Mouse (Mus musculus) hindbrain, embryonic 14.5 days (tissue): ENCODE results near the gene Myo1d. TPM values are rescaled to one million over a fixed set of nuclear protein-coding genes. Genes with fewer than 3 reads are reported as not detected.

ENCODE experiments used
- ATAC-seq: fragments of 200-750 bp; cut with Nextera tagmentation; 2 replicates; pipeline ENCODE4 v1.8.0; 2017; ENCODE audit warnings: moderate number of reproducible peaks, mild to moderate bottlenecking, moderate TSS enrichment, moderate library complexity; ENCODE audit not compliant: low FRiP score
- DNase-seq: peaks from one replicate; pipeline ENCODE4 v3.0.0-alpha.2; 2015; ENCODE audit warnings: low spot score
- H3K27ac ChIP-seq: fragments of 300-500 bp; sonication (generic); 2 replicates; pipeline ENCODE4 v1.5.1; 2014; ENCODE audit warnings: mild to moderate bottlenecking, moderate library complexity
- H3K27me3 ChIP-seq: fragments of 300-500 bp; sonication (generic); 2 replicates; pipeline ENCODE4 v1.6.1; 2014; ENCODE audit warnings: mild to moderate bottlenecking, low read length, mixed read lengths; ENCODE audit not compliant: control insufficient read depth, insufficient read depth
- H3K36me3 ChIP-seq: fragments of 300-500 bp; sonication (generic); replicated peaks from 2 replicates; pipeline ENCODE4 v1.6.1; 2014; ENCODE audit not compliant: control insufficient read depth, insufficient read depth
- H3K4me1 ChIP-seq: fragments of 300-500 bp; sonication (generic); replicated peaks from 2 replicates; pipeline ENCODE4 v1.6.1; 2014; ENCODE audit warnings: antibody characterized with exemption, low read length, mixed read lengths; ENCODE audit not compliant: control insufficient read depth, insufficient read depth
- H3K4me2 ChIP-seq: fragments of 300-500 bp; sonication (generic); replicated peaks from 2 replicates; pipeline ENCODE4 v1.6.1; 2014; ENCODE audit warnings: mild to moderate bottlenecking, moderate library complexity
- H3K4me3 ChIP-seq: fragments of 300-500 bp; sonication (generic); replicated peaks from 2 replicates; pipeline ENCODE4 v1.5.1; 2014; ENCODE audit warnings: mild to moderate bottlenecking, low read length
- H3K9ac ChIP-seq: fragments of 300-500 bp; sonication (generic); 2 replicates; pipeline ENCODE4 v1.6.1; 2014
- H3K9me3 ChIP-seq: fragments of 300-500 bp; sonication (generic); 2 replicates; pipeline ENCODE4 v1.6.1; 2016; ENCODE audit warnings: low read length; ENCODE audit not compliant: control insufficient read depth
- WGBS: fragments of 180-500 bp; shearing (Covaris S2); extraction: QIAGEN DNeasy Blood & Tissue Kit; methylation state at CpG from one replicate; pipeline ENCODE4 v1.1.7; 2014; 5-methylcytosine and 5-hydroxymethylcytosine counted together
- polyA plus RNA-seq: library from polyadenylated mRNA; unstranded; fragments of >200 nt; fragmentation: Nextera tagmentation; extraction: Ambion mirVana; gene quantifications from 2 replicates; pipeline ENCODE4 v1.2.1, GENCODE M21; 2014

Myo1d gene
- polyA plus RNA-seq: 2.9 TPM in 2 replicates

DNA sequence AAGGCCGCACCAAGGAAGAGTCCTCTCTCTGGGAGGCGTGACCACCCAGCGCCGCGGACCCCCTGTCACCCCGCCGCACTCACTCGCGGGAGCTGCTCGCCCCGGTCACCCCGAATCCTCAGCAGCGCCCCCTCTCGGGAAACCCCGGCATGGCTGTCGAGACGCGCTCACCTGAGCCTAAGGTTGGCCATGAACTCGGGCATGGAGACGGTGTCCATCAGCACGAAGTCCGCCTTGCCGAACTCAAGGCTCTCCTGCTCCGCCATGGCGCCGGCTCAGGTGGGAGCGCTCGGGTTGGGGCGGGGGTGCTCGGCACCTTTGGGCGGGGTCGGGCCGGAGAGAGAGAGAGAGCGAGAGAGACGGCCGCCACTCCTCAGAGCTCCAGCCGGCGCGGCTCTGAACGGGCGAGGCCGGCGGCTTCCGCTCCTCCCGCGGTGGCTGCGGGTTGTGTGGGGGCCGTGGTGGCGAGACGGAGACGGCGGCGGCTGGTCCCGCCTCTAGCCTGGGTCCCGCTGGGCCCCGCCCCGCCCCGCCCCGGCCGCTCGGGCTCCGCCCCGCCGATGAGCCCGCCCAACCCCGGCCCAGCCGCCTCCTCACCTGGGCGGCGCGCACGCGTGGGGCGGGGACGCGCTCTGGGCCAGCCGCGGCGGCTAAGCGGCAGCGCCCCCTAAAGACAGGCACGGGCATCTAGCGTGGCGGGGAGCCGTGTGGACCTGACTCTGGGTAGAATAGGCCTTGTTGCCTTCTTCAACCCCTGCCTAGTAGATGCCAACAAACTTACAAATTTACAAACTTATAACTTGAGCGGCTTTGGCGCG is at the start of gene Myo1d:
Gene Myo1d (minus strand): TSS at position 499 of the 818 bp plus-strand sequence.
- peaks cover 14% of the 10 kb centered on the region; the same call in 1 of the 2 replicates for H3K27me3 ChIP-seq

DNA sequence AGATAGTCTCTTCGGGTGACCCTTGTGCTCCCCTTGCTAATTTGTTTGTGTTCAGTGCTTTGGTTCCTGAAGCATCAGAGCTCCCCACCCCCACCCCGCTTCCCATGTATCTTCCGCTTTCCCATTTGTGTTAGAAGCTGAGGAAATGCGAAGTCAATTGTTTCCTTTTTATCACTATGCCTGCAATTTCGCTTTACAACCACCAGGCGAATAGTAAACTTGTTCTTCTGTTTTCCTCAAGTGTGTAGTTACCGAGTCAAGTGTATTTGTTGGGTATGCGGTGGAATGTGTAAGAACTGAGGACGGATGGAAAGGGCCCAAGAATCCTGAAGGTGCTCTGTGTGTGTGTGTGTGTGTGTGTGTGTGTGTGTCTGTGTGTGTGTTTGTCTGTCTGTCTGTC is 42.0 kb upstream of the Myo1d start:
- Histone ChIP-seq H3K9ac (no peak overlapping the region), H3K4me2 (no peak overlapping the region), H3K36me3 (no peaks in the 10 kb centered on the region), H3K9me3 (no peaks in the 10 kb centered on the region), H3K27me3 (no peaks in the 10 kb centered on the region), H3K4me3 (no peak overlapping the region), H3K4me1 (0 out of 2 replicates have a peak, but pooled peaks cover 3% of the 10 kb centered on the region), H3K27ac (no peak overlapping the region)
- 82% methylated on average over 9 of the region's 9 CpGs for WGBS
- DNase-seq (no peak), ATAC-seq (no peak)

More for the DNA sequence above, at the start of gene Myo1d:
- H3K27ac ChIP-seq: no peak within 1 kb of the TSS; the same call in 1 of the 2 replicates
- peak within 1 kb of the TSS; percentile 77 for H3K4me3 ChIP-seq
- under 1% methylated on average over 77 of the region's 87 CpGs for WGBS
- no peaks in the 10 kb centered on the region for H3K36me3 ChIP-seq
- ATAC-seq: peak; percentile 92
- H3K4me1 ChIP-seq: 0 out of 2 replicates have a peak, but pooled peaks cover 4% of the 10 kb centered on the region
- H3K9me3 ChIP-seq: no peaks in the 10 kb centered on the region
- H3K9ac ChIP-seq: peak within 1 kb of the TSS; percentile 70
- DNase-seq: peak; percentile 86
- H3K4me2 ChIP-seq: peak within 1 kb of the TSS; percentile 88

DNA sequence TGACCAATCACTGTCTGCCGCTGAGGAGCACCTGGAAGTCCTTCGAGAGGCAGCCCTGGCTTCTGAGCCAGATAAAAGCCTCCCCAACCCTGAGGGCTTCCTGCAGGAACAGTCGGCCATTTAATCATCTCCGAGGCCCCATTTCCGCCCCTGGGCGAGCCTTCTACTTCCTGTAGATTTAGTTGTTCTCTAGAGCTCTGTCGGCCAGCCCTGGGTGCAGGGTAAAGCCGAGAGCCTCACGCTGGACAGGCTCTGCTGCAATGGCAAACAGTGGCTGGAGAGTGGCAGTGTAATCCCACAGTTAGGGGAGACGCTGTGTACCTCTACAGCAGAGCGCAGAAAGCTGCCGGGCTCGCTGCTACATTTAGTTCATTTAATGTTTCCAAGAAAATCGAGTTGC is 41.5 kb upstream of the Myo1d start:
- Histone ChIP-seq H3K27me3 (no peaks in the 10 kb centered on the region), H3K27ac (no peak overlapping the region), H3K36me3 (no peaks in the 10 kb centered on the region), H3K4me1 (0 out of 2 replicates have a peak, but pooled peaks cover 3% of the 10 kb centered on the region), H3K4me3 (no peak overlapping the region), H3K4me2 (no peak overlapping the region), H3K9me3 (no peaks in the 10 kb centered on the region), H3K9ac (no peak overlapping the region)
- ATAC-seq (no peak), DNase-seq (peak; percentile 30)
- 65% methylated on average over 14 of the region's 14 CpGs for WGBS

DNA sequence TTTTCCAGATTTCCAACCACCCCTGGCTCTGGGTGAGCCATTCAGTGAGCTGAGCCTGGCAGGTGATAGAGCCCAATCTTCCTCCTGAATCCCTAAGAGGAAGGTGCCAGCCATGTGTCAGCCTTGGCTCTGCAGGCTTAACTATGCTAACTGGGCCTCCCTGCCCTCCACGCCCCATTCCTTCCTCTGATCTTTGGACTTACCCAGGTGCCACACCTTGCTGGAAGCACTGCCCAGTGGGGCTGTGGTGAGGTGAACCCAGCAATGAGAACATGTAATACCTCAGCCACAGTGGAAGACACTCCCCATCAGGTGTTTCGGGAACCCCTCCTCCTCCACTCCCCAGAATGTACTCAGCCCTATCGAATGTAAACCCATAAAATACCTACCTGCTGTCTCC is 40.3 kb upstream of the Myo1d start:
- H3K9me3 ChIP-seq: no peaks in the 10 kb centered on the region
- ATAC-seq (no peak), DNase-seq (no peak)
- no peak overlapping the region for H3K4me2 ChIP-seq
- no peak overlapping the region for H3K9ac ChIP-seq
- no peaks in the 10 kb centered on the region for H3K36me3 ChIP-seq
- H3K4me3 ChIP-seq: no peak overlapping the region
- 0 out of 2 replicates have a peak, but pooled peaks cover 3% of the 10 kb centered on the region for H3K4me1 ChIP-seq
- no peak overlapping the region for H3K27ac ChIP-seq
- 88% methylated on average over 3 of the region's 3 CpGs for WGBS
- H3K27me3 ChIP-seq: no peaks in the 10 kb centered on the region

DNA sequence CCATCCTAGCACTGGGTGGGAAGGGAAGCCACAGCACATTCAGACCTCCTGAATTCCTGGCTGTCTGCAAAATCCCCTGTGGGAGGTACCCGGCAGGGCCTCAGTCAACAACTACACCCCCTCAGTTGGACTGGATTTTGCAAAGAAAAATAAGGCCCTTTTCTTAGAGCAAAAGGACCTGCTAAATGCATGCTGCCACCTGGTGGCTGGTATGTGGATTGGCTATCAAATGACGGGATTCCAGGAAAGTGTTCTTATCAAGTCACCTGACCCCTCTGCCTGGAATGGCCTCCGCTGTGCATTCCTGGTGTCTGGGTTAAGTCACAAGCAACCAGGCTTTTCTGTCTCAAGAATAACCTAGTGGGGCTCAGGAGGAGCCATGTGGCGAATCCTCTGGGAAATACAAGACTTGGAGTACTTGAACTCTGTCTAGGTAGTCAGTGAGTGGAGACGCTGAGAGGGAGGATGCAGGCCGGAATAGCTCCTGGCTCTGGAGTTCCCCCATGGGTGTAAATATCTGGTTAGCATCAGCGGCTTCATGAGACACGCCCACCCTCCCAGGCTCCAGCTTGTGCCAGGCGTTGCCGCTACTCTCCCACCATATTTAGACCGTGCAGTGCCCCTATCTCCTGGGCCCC is 38.4 kb upstream of the Myo1d start:
- WGBS: 45% methylated on average over 11 of the region's 11 CpGs
- peak; percentile 84 for DNase-seq
- Histone ChIP-seq H3K36me3 (no peaks in the 10 kb centered on the region), H3K9ac (0 out of 2 replicates have a peak overlapping the region, but pooled peaks have one; percentile 6), H3K27ac (no peak overlapping the region), H3K4me3 (no peak overlapping the region), H3K4me2 (no peak overlapping the region), H3K27me3 (no peaks in the 10 kb centered on the region), H3K4me1 (0 out of 2 replicates have a peak, but pooled peaks cover 3% of the 10 kb centered on the region), H3K9me3 (no peaks in the 10 kb centered on the region)
- ATAC-seq: no peak; the same call in 1 of the 2 replicates

DNA sequence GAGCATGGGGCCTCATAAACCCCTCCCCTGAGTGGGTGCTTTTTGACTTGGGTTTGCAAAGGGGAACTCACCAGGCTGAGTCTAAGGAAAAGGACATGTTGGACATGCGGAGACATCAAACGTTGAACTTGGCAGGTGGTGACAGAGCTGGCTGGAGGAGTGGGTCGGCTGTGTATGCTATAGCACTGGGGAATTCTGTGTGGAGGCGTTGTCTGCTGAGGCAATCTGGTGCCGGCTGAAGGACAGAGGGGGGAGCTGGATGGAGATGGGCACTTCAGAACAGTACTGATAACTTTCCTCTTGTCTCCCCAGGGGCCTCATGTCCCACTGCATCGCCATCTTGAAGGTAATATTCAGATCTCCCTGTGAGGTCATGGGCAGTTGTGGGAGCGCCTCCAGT is 35.5 kb upstream of the Myo1d start:
- 83% methylated on average over 7 of the region's 7 CpGs for WGBS
- Histone ChIP-seq H3K9ac (no peak overlapping the region), H3K4me1 (peaks cover 11% of the 10 kb centered on the region; the same call in 1 of the 2 replicates)

DNA sequence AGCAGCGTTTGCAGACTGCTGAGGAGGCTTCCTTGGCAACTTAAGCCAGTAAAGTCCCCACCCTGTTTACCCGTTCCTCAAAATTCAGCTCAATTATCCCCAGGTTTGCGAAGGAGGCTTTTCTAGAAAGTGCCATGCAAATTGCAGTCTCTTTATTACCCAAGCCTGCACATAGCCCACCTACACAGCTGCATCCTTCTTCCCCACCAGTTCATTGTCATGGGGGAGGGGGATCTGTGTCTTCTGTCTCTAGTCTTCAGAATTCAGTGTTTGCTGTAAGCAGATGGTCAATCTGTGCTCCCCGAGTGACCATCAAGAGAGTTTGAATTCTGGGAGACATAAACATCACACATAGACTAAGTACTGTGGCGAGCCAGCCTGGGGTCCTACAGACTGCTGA is 31.3 kb upstream of the Myo1d start:
- 18% methylated on average over 5 of the region's 5 CpGs for WGBS

More for the DNA sequence above, 35.5 kb upstream of the Myo1d start:
- no peak for ATAC-seq
- Histone ChIP-seq H3K4me2 (no peak overlapping the region), H3K27ac (no peak overlapping the region), H3K4me3 (no peak overlapping the region), H3K9me3 (no peaks in the 10 kb centered on the region), H3K36me3 (no peaks in the 10 kb centered on the region), H3K27me3 (no peaks in the 10 kb centered on the region)
- no peak for DNase-seq

DNA sequence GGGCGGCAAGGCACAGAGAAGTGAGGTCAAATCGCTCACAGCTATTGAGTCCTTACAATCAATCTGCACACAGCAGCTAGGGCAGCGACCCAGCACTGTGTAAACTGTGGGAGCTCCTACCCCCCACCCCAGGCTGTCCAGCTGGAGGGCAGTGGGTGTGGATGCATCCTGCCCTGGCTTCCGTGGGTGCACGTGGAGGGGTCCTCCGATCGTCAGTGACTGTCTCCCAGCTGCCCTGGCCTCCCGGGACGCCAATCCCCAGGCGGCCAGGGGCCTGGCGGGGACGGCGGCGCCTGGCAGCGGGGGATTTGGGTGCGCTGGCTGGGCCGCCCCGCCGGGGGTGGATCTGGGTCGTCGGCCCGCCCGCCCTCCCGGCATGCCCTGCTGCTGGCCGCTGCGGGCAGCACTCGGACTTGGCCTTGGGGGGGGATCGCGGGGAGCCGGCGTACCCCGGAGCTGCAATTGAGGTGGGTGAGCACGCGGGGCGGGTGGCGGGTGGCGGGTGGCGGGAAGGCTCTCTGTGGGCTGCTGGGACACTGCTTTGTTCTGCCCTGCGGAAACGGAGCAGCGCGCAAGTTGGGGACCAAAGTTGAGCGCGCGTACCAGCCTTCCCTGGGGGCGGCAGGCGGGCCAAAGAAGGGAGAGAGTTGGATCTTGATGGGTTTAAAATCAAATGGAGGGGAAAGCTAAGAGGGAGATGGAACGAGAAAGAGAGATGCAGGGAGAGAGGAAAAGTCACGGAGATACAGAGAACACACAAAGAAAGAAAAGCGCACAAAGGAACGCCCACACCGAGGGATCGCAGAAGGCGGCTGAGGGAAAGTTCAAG is 30.4 kb upstream of the Myo1d start, which contains the start of gene Tmem98:
Gene Tmem98 (plus strand): TSS at position 183 of the 829 bp plus-strand sequence.
- no peaks in the 10 kb centered on the region for H3K9me3 ChIP-seq
- DNase-seq (peak; percentile 26), ATAC-seq (peak; percentile 71; the same call in 1 of the 2 replicates)
- peaks cover 13% of the 10 kb centered on the region; the same call in 1 of the 2 replicates for H3K4me1 ChIP-seq
- H3K36me3 ChIP-seq: no peaks in the 10 kb centered on the region
- H3K27ac ChIP-seq: 0 out of 2 replicates have a peak within 1 kb of the TSS, but pooled peaks have one; percentile 15
- WGBS: 1% methylated on average over 49 of the region's 54 CpGs
- no peaks in the 10 kb centered on the region for H3K27me3 ChIP-seq
- peak within 1 kb of the TSS; percentile 49 for H3K4me3 ChIP-seq
- peak within 1 kb of the TSS; percentile 97 for H3K4me2 ChIP-seq
- H3K9ac ChIP-seq: peak within 1 kb of the TSS; percentile 74

More for the DNA sequence above, 31.3 kb upstream of the Myo1d start:
- H3K9ac ChIP-seq: peak overlapping the region; percentile 74; the same call in 1 of the 2 replicates
- H3K27me3 ChIP-seq: no peaks in the 10 kb centered on the region
- peaks cover 13% of the 10 kb centered on the region; the same call in 1 of the 2 replicates for H3K4me1 ChIP-seq
- H3K4me3 ChIP-seq: peak overlapping the region; percentile 49
- ATAC-seq (no peak), DNase-seq (no peak)
- H3K4me2 ChIP-seq: peak overlapping the region; percentile 97
- no peaks in the 10 kb centered on the region for H3K9me3 ChIP-seq
- H3K36me3 ChIP-seq: no peaks in the 10 kb centered on the region
- H3K27ac ChIP-seq: no peak overlapping the region
